Mouse (Mus musculus): ENCODE results near the gene Ltf.

Ltf gene

DNA sequence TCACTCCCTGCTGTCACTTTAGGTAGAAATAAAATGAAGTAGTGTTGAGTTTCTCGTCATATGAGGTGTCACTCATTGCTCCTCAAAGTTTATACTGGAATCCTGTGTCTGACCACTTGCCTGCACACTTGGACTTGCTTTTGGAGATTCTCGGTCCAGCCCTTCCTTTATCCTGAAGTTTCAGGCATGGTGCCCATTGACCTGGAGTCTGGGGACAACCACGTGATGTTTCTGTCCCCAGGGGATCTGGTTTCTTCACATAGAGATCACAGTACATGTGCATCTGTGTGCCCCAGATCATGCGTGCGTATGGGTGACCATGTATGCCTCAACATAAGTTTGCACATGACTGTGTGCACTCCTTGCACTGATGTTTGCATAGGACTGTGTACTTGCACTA lies 23.2 kb downstream of the Ltf start:
- DNase-seq = no peak

- no peak for DNase-seq
Measured at GRCm38 (mm10) chr9:111046222-111046621, 27.2 kb downstream of the Ltf start.

DNA sequence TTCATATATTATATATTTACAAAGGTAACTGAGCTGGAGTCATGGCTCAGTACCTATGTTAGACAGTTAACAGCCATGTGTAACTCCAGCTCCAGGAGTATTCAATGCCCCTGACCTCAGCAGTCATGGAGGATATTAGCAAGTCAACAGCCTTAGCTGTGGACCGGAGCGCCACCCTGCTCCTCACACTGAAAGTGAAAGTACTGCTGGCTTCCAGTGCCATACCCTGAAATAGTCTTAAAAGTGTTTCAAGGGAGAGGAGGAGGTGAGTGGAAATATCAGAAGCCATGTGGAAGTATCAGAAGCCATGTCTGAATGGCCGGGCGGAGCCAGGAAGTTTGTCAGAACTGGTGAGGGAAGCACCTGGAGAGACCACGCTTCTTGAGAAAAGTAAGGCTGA lies 28.2 kb downstream of the Ltf start:
- no peak for DNase-seq

GRCm38 (mm10) chr9:111048452-111048851 lies 29.4 kb downstream of the Ltf start:
- no peak for DNase-seq

DNA sequence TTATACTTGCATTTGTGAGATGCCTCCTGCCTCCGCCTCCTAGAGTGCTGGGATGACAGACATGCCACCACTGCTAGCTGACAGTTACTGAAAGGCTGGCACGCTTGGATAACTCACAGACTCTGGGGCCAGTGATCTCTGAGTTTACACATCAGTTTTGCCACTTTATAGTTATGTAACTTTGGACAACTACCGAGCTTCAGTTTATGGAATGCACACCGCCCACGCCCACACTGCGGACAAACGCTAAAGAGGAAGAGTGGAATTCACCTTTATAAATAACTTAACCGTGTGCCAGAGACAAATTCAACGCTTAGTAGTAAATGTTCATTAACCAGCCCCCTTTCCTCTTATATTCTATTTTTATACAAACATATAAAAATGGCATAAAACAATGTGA lies 35.9 kb downstream of the Ltf start:
- no peak for DNase-seq

DNA sequence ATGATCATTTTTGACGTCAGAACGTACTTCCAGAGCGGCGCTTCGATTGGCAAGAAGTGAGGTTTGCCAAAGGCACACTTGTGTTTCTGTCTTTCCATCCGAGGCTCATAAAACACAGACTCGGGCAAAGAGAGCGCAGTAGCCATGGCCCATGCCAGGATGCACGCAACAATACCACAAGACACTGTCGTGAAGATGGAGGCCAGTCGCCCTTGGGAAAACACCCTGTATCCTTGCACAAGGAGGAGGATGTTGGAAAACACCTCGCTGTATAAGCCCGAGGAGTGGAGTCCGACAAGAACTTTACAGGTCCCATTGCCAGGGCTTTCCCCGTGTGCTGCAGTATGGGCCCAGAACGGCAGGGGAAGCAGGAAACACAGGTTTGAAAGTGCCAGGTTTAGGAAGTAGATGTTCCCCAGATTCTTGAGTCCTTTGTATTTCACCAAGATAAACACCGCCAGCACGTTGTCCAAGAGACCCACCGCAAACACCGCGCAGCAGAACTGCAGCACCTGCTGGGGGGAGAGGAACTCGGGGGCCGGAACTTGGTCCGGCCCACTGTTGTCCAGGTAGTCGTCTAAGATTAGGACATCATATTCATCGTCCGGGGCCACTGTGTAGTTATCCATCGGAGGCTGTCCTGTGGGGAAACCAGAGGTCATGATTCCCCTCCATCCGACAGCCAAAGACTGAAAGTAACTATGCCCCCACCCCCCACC lies 36.9 kb downstream of the Ltf start:
- no peak for DNase-seq

DNA sequence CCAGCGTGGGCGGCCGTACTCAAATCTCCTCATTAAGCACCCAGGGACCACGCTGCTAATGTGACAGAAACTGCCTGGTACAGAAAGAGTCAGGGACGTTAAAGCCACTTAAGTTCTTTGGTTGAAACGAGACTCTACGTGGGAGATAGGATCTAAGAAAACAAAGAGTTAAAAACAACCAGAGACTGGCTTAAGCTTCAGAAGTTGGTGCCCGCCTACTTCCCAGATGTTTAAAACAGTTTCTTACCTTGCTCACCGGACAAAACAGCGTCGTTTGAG lies 37.4 kb downstream of the Ltf start:
- no peak for DNase-seq

DNA sequence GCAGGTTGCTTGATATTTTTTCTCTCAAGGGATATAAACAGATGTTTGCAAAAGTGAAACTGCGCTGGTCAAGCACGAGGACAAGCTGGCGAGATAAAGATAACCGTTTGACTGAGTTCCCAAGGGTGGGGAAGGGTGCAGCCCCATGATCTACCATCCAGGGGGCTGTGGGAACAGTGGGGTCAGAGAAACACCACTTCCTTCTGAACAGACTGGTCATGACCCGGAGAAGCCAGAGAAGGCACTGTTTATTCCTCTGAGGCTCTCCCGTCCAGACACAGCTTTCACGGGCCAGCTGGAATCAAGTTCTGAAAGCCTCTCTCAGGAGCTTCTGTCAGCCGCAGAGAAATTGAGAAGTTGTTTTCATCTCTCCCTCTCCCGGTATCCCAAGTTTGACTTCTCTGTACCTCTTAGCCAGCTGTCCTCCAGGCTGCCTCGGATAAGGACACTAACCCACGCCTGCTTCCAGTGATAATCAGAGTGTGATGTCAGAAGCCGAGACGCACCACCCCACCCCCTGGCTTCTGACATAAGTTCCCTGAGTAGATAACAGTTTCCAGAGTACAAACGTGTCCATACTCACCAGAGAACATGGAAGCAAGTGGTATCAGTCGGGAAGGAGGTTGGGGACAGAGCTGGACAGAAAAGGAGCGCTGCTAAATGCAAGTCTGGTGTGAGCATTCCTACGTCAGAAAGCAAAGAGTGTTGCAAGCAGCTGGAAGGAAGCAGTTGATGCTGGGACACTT lies 37.9 kb downstream of the Ltf start, which contains the start of gene Ccrl2:
TSS of gene Ccrl2 (minus strand) at position 722 of the 746 bp plus-strand sequence.
- DNase-seq = no peak

GRCm38 (mm10) chr9:111057544-111058370 lies 38.7 kb downstream of the Ltf start:
- no peak for DNase-seq

GRCm38 (mm10) chr9:111058943-111059556 lies 40.0 kb downstream of the Ltf start:
- DNase-seq = no peak

- no peak for DNase-seq
Measured at GRCm38 (mm10) chr9:111062840-111063239, 43.8 kb downstream of the Ltf start.

- no peak for DNase-seq
Measured at GRCm38 (mm10) chr9:111067052-111067451, 48.0 kb downstream of the Ltf start.

DNA sequence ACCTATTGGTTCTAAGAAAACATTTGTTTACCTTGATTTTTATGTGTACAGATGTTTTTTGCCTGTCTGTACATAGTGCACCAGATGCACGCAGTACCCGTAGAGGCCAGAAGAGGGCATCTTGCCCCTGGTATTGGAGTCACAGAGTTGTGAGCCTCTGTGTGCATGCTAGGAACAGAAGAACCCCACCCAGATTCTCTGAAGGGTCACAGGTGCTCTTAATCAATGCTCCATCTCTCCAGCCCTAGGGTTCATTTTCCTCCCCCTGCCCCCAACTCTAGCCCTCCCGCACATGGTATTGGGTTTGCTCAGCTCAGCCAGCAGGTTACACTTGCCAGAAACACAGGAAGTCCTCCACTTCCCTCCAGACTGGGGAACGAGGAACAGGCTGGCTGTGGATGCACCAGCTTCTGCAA lies 51.5 kb downstream of the Ltf start:
- DNase-seq = no peak

- peak; percentile 26 for DNase-seq
Measured at GRCm38 (mm10) chr9:111072175-111072574, 53.1 kb downstream of the Ltf start.

- DNase-seq = no peak
Measured at GRCm38 (mm10) chr9:111072971-111073370, 53.9 kb downstream of the Ltf start.

DNA sequence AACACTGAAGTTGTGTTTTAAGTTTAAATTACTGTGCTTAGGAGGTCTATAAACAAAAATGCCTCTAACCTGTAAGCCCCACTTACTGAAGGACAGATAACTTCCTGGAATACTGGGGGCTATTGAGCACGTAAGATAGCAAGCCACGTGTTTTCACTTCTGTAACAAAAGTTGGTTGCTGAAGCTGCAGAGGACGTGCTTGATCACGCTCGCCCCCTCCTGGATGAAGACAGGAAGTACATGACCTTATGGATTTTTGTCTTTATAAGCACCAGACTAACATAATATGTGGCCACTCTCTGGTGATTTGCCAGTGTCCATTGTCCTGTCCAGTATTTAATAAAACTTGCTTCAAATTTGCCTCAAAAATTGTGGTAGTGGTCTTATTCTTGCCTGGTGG lies 58.7 kb downstream of the Ltf start:
- DNase-seq = no peak

DNA sequence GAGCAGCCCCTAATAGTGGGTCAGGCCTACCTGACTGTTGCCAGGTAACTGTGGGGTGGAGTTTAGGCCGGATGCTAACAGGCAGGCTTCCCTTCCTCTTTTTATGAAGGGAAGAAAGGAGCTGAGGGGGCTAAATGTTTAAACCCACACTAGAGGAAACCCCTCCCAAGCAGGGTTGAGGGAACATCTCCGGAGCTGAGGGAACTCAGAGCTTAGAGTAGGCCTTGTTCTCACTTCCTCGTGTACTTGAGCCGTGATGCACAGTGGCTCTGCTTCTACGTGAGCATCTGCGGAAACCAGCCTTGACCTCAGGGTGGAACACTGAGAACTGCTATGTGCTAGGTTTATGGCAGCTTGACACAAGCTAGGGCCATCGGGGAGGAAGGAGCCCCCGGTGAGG lies 61.7 kb downstream of the Ltf start:
- DNase-seq = no peak

DNA sequence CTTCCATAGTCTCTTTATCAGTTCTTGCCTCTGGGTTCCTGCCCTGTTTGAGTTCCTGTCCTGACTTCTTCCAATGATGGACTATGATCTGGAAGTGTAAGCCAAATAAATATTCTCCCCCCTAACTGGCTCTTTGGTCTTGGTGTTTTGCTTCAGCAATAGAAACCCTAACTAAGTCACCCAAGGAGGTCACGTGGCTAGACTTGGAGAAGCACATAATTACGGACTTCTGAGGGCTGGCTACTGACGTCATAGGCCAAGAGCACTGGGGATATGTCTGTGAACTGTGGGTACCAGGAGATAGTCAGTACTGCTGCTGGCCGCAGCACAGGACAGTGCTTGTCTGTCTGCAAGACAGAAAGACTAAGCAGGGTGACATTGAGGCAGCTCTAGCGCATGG lies 62.7 kb downstream of the Ltf start:
- DNase-seq = no peak

DNA sequence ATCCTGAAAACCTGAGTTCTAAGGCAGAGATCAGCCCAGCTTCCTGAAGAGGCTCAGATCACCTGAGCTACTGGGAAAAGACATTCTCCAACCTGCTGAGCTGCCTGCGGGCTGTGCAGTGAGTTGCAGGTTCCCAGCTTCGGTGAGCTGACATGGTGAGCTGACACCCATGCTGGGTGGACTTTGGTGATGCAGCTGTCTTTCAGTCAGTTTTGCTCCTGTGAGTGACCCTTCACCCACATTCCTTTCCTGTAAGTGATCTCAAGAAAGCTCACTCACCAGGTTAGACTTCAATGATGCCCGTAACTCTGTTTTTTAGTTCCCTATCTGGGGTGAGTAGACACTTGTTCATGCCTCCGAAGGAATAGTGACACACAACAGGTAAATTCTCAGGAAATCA lies 66.3 kb downstream of the Ltf start:
- no peak for DNase-seq

DNA sequence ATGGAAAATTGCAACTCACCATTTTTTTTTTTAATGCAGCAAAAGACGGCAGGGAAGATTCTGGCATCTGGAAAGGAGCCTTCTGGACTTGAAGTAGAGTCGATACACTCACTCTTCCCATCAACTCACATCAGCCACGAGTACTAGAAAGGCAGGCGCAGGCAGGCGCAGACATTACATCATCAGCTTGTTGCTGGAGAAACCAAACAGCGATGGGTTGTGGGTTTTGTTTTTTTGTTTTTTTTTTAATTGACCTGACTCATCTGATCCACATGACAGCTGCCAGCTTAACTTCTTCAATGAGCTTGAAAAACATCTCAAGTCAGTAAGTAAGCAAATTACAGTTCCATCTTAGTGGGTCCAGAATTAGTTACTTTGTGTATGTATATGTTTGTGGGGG lies 67.1 kb downstream of the Ltf start:
- DNase-seq = no peak

GRCm38 (mm10) chr9:111086995-111087606 lies 68.0 kb downstream of the Ltf start:
- DNase-seq = no peak

DNA sequence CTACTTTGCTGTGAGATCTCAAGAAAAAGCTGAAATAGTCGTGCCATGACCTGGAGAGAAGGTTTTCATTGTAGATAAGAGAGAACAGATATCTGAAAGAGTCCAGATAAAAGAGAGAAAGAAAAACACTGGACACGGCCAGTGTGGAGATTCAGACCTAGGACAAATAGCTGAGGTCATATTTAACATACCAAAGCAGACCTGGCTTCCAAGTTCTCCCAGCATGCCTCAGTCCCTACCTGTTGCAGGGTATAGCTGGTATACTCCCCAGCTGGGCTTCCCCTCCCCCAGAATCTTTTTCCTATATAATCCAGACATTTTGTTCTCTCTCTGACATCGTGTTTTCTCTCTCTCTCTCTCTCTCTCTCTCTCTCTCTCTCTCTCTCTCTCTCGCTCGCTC lies 68.9 kb downstream of the Ltf start:
- no peak for DNase-seq

DNA sequence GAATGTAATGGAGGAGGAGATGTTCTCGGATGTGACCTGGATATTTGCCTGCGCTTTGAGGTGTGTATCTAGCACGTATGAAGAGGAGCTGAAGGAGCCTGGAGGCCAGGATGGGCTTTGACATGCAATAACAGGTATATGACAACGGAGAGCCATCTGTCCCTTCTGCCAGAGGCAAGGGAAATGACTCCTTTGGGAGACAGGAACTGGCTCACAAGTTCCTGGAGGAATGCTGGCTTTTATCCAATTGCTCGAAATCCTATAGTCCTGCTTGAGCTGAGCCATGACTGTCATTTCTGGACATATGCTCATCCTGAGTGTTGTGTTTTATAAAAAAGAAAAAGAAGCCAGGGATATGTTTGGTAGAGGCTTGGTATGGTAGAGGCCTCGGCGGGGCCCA lies 69.8 kb downstream of the Ltf start:
- DNase-seq = no peak
